Mouse (Mus musculus) thymus, postnatal 10 days (tissue): Measurements from ENCODE around the gene Olfr1084.
"Not testable (repeated sequence)": the region's sequence is repeated elsewhere in the genome, so short reads cannot be mapped to it uniquely, and the experiment has no call there.

Experiments
- DNase-seq, 2 experiments: peaks; one replicate each; pipeline ENCODE4 v3.0.0; 2021; ENCODE audit warnings: low spot score in 2 of 2

Gene Olfr1084

GRCm38 (mm10) chr2:86639625-86640024 lies at the start of gene Olfr1084:
Gene Olfr1084 (minus strand): TSS chr2:86639725.
- DNase-seq: not testable (repeated sequence)

GRCm38 (mm10) chr2:86679992-86680391 lies 40.5 kb upstream of the Olfr1084 start, which contains the start of gene Olfr1086:
Gene Olfr1086 (minus strand): TSS chr2:86680092.
- no peak for DNase-seq

- DNase-seq: no peak
Observed at GRCm38 (mm10) chr2:86661919-86662318, 22.4 kb upstream of the Olfr1084 start, which contains the start of gene Olfr1085. Gene Olfr1085 (minus strand): TSS chr2:86662019.

GRCm38 (mm10) chr2:86598866-86599265 lies 40.7 kb downstream of the Olfr1084 start, which contains the start of gene Olfr1082:
Gene Olfr1082 (minus strand): TSS chr2:86598966.
- DNase-seq: not testable (repeated sequence)
